Mouse (Mus musculus) heart, adult 2 months (tissue): ENCODE results near the gene Ctdnep1. TPM values are rescaled to one million over a fixed set of nuclear protein-coding genes. Genes with fewer than 3 reads are reported as not detected.
A peak's percentile ranks its signal among the peaks of the same experiment; 100 is the strongest.

Source experiments
- DNase-seq, 2 experiments: peaks; one replicate each; pipeline ENCODE4 v3.0.0; 2021
- H3K27ac ChIP-seq: fragments of 200-600 bp; 2 replicates; pipeline ENCODE4 v1.8.1; 2022
- H3K27me3 ChIP-seq: fragments of 200-500 bp; 2 replicates; pipeline ENCODE4 v1.6.1; 2012; ENCODE audit warnings: mild to moderate bottlenecking, low read length, inconsistent platforms, mixed read lengths; ENCODE audit not compliant: control insufficient read depth, insufficient read depth
- H3K36me3 ChIP-seq: fragments of 200-500 bp; 2 replicates; pipeline ENCODE4 v1.6.1; 2012; ENCODE audit warnings: low read length, inconsistent platforms; ENCODE audit not compliant: control insufficient read depth, insufficient read depth
- H3K4me1 ChIP-seq: fragments of 200-500 bp; 2 replicates; pipeline ENCODE4 v1.6.1; 2011; ENCODE audit warnings: low read length; ENCODE audit not compliant: control insufficient read depth, insufficient read depth
- H3K4me3 ChIP-seq: fragments of 200-600 bp; 2 replicates; pipeline ENCODE4 v1.8.1; 2022
- H3K79me2 ChIP-seq: fragments of 200-500 bp; replicated peaks from 2 replicates; pipeline ENCODE4 v1.6.1; 2012; ENCODE audit warnings: mild to moderate bottlenecking, inconsistent platforms, low read length, moderate library complexity, mixed read lengths; ENCODE audit not compliant: control insufficient read depth, insufficient read depth
- H3K9ac ChIP-seq: fragments of 200-500 bp; 2 replicates; pipeline ENCODE4 v1.6.1; 2012; ENCODE audit warnings: low read depth, mild to moderate bottlenecking, control low read depth, inconsistent platforms, low read length, mixed read lengths
- CTCF ChIP-seq: fragments of 200-600 bp; IDR thresholded peaks from 2 replicates; pipeline ENCODE4 v1.8.1; 2022; ENCODE audit warnings: antibody characterized with exemption, mild to moderate bottlenecking, moderate library complexity
- EP300 ChIP-seq: fragments of 200-500 bp; IDR thresholded peaks from 2 replicates; pipeline ENCODE4 v1.6.1; 2011; ENCODE audit warnings: low read depth, low read length, control low read depth; ENCODE audit not compliant: insufficient read depth
- POLR2A ChIP-seq: fragments of 200-500 bp; IDR thresholded peaks from 2 replicates; pipeline ENCODE4 v1.6.1; 2011; ENCODE audit warnings: mild to moderate bottlenecking, low read depth, low read length, control low read depth; ENCODE audit not compliant: insufficient read depth
- WGBS: fragments of 180-500 bp; shearing (Covaris S2); methylation state at CpG from one replicate; pipeline ENCODE4 v1.1.7; 2018; 5-methylcytosine and 5-hydroxymethylcytosine counted together
- intact Hi-C: fragments of 180-260 bp; cut with DNase I; formaldehyde crosslinking; loops from one replicate; pipeline ENCODE4 v1.15.1; 2025
- polyA plus RNA-seq: library from polyadenylated mRNA; depleted of rRNA; stranded (reverse); fragments of >200 nt; gene quantifications from 2 replicates; pipeline ENCODE4 v1.2.3, GENCODE M21; 2012
- total RNA-seq, 2 experiments: library from RNA; stranded (reverse); gene quantifications; 2 replicates each; pipeline ENCODE4 v1.2.3; 2021

The Ctdnep1 gene
- total and polyA plus RNA-seq, 3 experiments = 138 to 144 (median 143) TPM

GRCm38 (mm10) chr11:69982877-69983276 is 1.9 kb downstream of the Ctdnep1 start:
- 19% methylated on average over 5 of the region's 5 CpGs for WGBS
- peak overlapping the region; percentile 50 for H3K9ac ChIP-seq
- H3K4me1 ChIP-seq = peaks cover 5% of the 10 kb centered on the region
- H3K27ac ChIP-seq = peak overlapping the region; percentile 90
- TF ChIP-seq EP300 (no peak), POLR2A (no peak), CTCF (no peak)
- peak in 1 of 2 experiments; percentile 60 for DNase-seq
- H3K4me3 ChIP-seq = no peak overlapping the region; the same call in 1 of the 2 replicates
- H3K36me3 ChIP-seq = peaks cover 3% of the 10 kb centered on the region
- H3K79me2 ChIP-seq = 0 out of 2 replicates have a peak, but pooled peaks cover 1% of the 10 kb centered on the region
- intact Hi-C loops = no loop called here
- no peaks in the 10 kb centered on the region for H3K27me3 ChIP-seq

- Histone ChIP-seq H3K27ac (peak overlapping the region; percentile 90), H3K36me3 (peaks cover 3% of the 10 kb centered on the region), H3K4me1 (peaks cover 5% of the 10 kb centered on the region), H3K79me2 (0 out of 2 replicates have a peak, but pooled peaks cover 1% of the 10 kb centered on the region), H3K9ac (peak overlapping the region; percentile 50), H3K4me3 (no peak overlapping the region), H3K27me3 (no peaks in the 10 kb centered on the region)
- TF ChIP-seq POLR2A (no peak), EP300 (0 out of 2 replicates have a peak, but pooled peaks have one; percentile 19), CTCF (no peak)
- 44% methylated on average over 4 of the region's 4 CpGs for WGBS
- peak in 1 of 2 experiments; percentile 52 for DNase-seq
- intact Hi-C loops = no loop called here
These were observed 2.4 kb downstream of the Ctdnep1 start for GRCm38 (mm10) chr11:69983377-69983776.

GRCm38 (mm10) chr11:69984431-69984830 is 3.5 kb downstream of the Ctdnep1 start:
- no peak overlapping the region for H3K9ac ChIP-seq
- no peak for TF ChIP-seq EP300
- TF ChIP-seq CTCF = no peak
- TF ChIP-seq POLR2A = no peak
- 88% methylated on average over 8 of the region's 8 CpGs for WGBS
- no peak overlapping the region for H3K4me3 ChIP-seq
- DNase-seq = no peak
- intact Hi-C loops = no loop called here
- H3K27ac ChIP-seq = peak overlapping the region; percentile 90
- peaks cover 7% of the 10 kb centered on the region for H3K36me3 ChIP-seq
- H3K4me1 ChIP-seq = peaks cover 5% of the 10 kb centered on the region
- H3K27me3 ChIP-seq = no peaks in the 10 kb centered on the region
- 0 out of 2 replicates have a peak, but pooled peaks cover 1% of the 10 kb centered on the region for H3K79me2 ChIP-seq

- DNase-seq = no peak
- TF ChIP-seq CTCF (no peak), EP300 (no peak), POLR2A (no peak)
- no peak overlapping the region for H3K9ac ChIP-seq
- H3K79me2 ChIP-seq = no peaks in the 10 kb centered on the region; the same call in none of the 2 replicates
- H3K36me3 ChIP-seq = peaks cover 23% of the 10 kb centered on the region
- intact Hi-C loops = loop anchor here (5.0 to 10.0 kb wide), 2 partner anchors 68 to 575 kb away; partner anchors contain the start of genes Eif5a and Kdm6b
- H3K4me3 ChIP-seq = no peak overlapping the region
- WGBS = 78% methylated on average over 8 of the region's 8 CpGs
- H3K27ac ChIP-seq = peak overlapping the region; percentile 87
- H3K4me1 ChIP-seq = peaks cover 5% of the 10 kb centered on the region
- no peaks in the 10 kb centered on the region for H3K27me3 ChIP-seq
These were observed 9.0 kb downstream of the Ctdnep1 start for GRCm38 (mm10) chr11:69989949-69990348.

- Histone ChIP-seq H3K27ac (peak within 1 kb of the TSS; percentile 87), H3K36me3 (peaks cover 25% of the 10 kb centered on the region), H3K9ac (peak within 1 kb of the TSS; percentile 83), H3K4me1 (peaks cover 5% of the 10 kb centered on the region), H3K79me2 (peaks cover 1% of the 10 kb centered on the region), H3K27me3 (no peaks in the 10 kb centered on the region), H3K4me3 (peak within 1 kb of the TSS; percentile 87)
- intact Hi-C loops = loop anchor here (5.0 to 10.0 kb wide), 2 partner anchors 69 to 576 kb away; partner anchors contain the start of genes Eif5a and Kdm6b
- peak; percentile 95 to 96 for DNase-seq
- TF ChIP-seq CTCF (no peak), EP300 (peak; percentile 98), POLR2A (peak; percentile 95)
- under 1% methylated on average over 40 of the region's 40 CpGs for WGBS
These were observed 10.1 kb downstream of the Ctdnep1 start, which contains the start of gene Gabarap for GRCm38 (mm10) chr11:69990850-69991691. TSS of gene Gabarap (plus strand) at chr11:69991143.

- intact Hi-C loops = loop anchor here (5.0 to 10.0 kb wide), 2 partner anchors 69 to 577 kb away; partner anchors contain the start of genes Eif5a and Kdm6b
- H3K9ac ChIP-seq = peak overlapping the region; percentile 83
- H3K79me2 ChIP-seq = peaks cover 1% of the 10 kb centered on the region
- no peaks in the 10 kb centered on the region for H3K27me3 ChIP-seq
- H3K4me3 ChIP-seq = peak overlapping the region; percentile 87
- peaks cover 5% of the 10 kb centered on the region for H3K4me1 ChIP-seq
- H3K27ac ChIP-seq = peak overlapping the region; percentile 87
- WGBS = under 1% methylated on average over 15 of the region's 15 CpGs
- H3K36me3 ChIP-seq = peaks cover 25% of the 10 kb centered on the region
- TF ChIP-seq EP300 = no peak; the same call in 1 of the 2 replicates
- no peak for TF ChIP-seq POLR2A
- TF ChIP-seq CTCF = no peak
- DNase-seq = no peak
These were observed 10.8 kb downstream of the Ctdnep1 start for GRCm38 (mm10) chr11:69991711-69992110.
